Mouse (Mus musculus): ENCODE measurements at regions not wholly inside any gene's neighbourhood (a gene's known extent, or its start where the extent isn't known, plus 50 kb on each side); places are given as distances from the start of the nearest gene placed in this dataset.

GRCm38 (mm10) chr13:112121110-112121509 is 167.1 kb upstream of the Ankrd55 start:
- DNase-seq (ENCODE audit: low spot score) = no peak

DNA sequence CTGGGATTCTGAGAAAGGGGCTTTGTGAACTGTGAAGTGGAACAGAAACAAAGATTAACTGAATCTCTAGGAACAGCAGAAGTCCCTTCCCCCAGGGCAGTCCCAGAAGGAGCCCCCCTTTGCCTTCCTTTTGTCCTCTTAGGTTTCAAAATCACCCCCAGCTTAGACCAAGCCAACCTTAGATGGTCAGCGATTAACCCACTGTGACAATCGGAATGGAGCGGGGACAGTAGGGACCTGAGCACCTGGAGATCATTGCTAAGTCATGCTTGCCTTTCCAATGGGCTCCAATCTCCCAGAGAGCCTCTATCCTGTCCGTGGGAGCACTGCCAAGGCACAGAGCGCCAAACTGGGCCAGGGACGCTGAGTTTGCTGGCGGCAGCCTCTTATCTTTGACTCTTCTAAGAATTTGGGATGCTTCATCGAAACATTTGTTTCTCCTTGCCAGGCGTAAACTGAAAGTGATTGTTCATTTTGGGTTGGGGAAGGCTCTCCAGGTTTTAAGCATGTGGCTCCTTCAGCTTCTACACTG is 165.3 kb upstream of the Ankrd55 start:
- no peak for DNase-seq (ENCODE audit: low spot score)

DNA sequence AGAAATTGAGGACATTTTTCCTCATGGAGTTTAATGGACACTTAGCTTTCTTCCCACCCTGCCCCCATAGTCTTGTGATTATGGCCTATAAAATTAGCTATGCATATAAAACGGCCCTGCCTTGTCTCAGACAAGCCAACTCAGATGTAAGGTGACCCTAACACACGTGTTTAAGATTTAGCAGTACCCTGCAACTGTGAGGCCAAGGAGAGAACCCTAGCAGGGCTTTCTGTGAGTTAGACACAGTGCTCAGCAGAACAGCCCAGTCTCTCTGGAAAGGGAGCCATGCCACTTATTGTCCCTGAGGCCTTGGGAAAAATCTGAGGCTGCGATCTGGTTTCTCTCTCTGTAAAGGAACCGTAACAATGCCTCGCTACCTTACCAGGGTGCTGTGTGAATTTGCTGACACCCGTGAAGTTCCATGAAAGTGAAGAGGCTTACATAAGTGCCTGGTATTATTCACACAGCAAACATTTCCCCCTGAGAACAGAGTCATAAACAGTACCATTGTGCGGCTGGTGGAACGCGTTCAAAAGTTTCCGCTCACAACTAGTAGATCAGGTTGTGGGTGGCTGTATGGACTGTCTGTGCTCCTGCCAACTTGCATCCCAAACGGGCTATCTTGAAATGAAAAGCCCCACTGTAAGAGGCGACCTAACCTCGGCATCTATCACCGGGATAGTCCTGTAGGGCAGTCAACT is 162.3 kb upstream of the Ankrd55 start:
- DNase-seq (ENCODE audit: low spot score) = no peak

GRCm38 (mm10) chr13:112130220-112130619 is 158.0 kb upstream of the Ankrd55 start:
- no peak for DNase-seq (ENCODE audit: low spot score)

- no peak for DNase-seq (ENCODE audit: low spot score)
Observed at GRCm38 (mm10) chr13:112130774-112131173, 157.5 kb upstream of the Ankrd55 start.

GRCm38 (mm10) chr13:112131191-112131590 is 157.1 kb upstream of the Ankrd55 start:
- no peak for DNase-seq (ENCODE audit: low spot score)

DNA sequence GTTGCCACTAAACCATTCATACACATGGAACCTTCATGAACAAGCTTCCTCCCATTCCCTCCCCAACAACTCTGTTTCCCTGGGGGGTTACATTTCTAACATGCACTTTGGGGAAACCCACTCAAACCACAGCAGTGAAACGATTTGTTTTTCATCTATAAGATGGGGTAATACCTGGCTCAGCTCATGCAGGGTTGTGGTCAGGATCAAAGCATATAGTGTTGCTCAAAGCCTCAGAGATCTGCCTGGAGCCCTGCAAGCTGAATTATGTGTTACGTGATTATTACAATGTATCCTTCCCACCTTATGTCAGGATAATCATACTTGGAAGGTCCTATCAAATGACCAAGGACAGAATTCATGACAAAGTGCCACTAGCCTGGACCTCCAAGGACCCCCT is 154.5 kb upstream of the Ankrd55 start:
- no peak for DNase-seq (ENCODE audit: low spot score)

GRCm38 (mm10) chr13:112134701-112135100 is 153.6 kb upstream of the Ankrd55 start:
- no peak for DNase-seq (ENCODE audit: low spot score)

GRCm38 (mm10) chr13:112135777-112136176 is 152.5 kb upstream of the Ankrd55 start:
- no peak for DNase-seq (ENCODE audit: low spot score)

GRCm38 (mm10) chr13:112136850-112137249 is 151.4 kb upstream of the Ankrd55 start:
- no peak for DNase-seq (ENCODE audit: low spot score)

GRCm38 (mm10) chr13:112140871-112141270 is 147.4 kb upstream of the Ankrd55 start:
- DNase-seq (ENCODE audit: low spot score) = no peak

DNA sequence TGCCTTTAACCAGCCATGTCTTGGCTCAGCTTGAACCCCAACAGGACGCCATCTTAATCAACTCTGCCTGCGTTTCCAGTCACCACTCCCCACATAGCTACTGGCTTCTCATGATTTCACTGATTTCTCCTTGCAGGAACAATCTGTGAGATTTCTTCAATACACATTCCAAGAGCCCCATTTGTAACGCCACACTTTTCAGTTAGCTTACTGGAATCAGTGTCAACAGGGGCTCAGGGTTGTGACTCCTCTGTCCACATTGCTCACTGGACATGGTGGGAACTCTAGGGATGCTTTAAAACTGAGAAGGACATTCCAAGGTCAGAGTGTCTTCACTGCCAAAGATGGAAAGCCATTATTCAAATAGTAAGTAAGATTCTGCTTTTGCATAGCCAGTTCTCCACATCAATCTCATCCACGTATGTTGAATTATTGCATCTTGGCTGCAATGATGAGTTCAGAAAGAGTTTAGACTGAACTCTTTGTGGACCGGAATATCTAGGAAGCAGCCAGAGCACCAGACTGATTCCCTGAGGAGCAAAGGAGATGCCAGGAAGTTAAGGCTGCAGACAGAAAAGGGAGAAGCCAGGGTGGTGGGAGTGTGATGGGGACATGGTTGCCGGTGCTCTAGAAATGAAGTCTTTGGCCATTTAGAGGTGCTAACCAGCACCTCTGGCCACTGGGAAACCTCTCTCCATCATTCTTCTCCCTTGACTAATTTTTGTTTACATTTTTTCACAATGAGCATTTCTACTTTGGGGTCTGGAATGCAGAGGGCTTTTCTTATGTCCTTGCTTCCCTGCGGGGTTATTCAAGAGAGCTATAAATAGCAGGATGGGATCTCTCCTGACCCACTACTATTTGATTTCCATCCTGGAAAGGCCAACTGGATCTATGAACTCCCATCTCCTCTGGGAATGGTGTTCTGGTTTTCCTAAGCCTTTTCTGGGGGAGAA is 143.6 kb upstream of the Ankrd55 start:
- no peak for DNase-seq (ENCODE audit: low spot score)

GRCm38 (mm10) chr13:112152614-112153550 is 135.4 kb upstream of the Ankrd55 start:
- DNase-seq (ENCODE audit: low spot score) = no peak

DNA sequence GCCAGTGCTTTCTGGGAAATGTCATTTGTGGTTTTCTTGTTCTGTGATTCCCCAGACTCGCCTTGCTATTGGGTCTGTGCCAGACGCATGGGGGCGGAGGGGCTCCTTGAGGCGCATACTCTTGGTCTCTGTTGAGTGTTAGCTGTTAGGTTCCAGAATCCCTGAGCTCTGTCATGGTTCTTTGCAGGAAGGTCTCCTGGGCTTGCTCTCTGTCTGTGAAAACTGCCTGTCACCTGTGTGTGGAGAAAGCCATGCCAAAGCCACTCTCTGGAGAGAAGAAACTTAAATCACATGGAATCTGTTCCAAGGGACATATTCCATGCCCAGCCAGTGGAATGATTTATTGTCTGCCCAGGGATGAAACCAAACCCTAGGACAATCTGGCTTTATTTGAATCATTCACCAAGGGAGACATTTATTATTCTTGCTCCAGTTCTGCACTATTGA is 134.5 kb upstream of the Ankrd55 start:
- no peak for DNase-seq (ENCODE audit: low spot score)

- no peak for DNase-seq (ENCODE audit: low spot score)
Observed at GRCm38 (mm10) chr13:112159430-112160172, 128.7 kb upstream of the Ankrd55 start.

DNA sequence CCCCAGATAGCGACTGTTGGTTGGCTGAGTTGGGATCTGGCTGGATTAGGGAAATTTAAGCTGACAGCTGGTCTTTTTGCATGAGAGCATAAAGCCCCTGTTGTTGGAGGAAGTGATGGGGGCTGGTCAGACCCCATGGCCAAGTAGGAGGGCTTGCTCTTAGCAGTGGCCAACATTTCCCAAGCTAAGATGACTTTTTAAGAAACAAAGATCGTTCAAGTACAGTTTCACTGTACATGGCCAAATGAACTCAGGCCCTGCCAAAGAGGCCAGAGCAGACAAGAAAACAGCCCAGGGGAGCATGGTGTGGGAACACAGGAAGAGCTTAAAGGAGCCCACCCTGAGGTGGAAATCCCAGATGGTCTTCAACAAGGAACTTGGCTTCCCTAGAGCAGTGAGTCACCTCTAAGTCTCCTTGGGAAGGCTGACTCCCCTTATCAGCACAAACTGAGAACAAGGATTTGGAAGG is 128.0 kb upstream of the Ankrd55 start:
- no peak for DNase-seq (ENCODE audit: low spot score)

- no peak for DNase-seq (ENCODE audit: low spot score)
Observed at GRCm38 (mm10) chr13:112160726-112161125, 127.5 kb upstream of the Ankrd55 start.

DNA sequence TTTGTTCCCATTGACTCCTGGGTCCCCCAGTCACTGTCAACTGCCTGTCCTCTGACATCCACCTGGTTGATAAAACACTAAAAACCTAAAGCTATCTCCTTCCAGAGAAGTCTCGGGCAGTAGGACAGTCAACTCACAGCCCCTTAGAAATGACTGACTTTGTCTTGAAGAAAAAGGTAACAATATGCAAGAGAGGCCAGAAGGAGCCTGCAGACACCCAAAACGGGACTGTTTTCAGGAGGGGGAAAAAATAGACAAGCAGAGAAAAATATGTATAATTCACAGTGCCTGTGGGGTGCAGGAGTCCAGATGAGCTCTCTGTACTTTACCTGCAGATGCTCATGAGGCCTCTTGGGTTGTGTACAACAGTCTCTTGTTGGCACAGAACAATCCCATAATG is 126.4 kb upstream of the Ankrd55 start:
- DNase-seq (ENCODE audit: low spot score) = no peak

- DNase-seq (ENCODE audit: low spot score) = no peak
Observed at GRCm38 (mm10) chr13:112165921-112166320, 122.3 kb upstream of the Ankrd55 start.

DNA sequence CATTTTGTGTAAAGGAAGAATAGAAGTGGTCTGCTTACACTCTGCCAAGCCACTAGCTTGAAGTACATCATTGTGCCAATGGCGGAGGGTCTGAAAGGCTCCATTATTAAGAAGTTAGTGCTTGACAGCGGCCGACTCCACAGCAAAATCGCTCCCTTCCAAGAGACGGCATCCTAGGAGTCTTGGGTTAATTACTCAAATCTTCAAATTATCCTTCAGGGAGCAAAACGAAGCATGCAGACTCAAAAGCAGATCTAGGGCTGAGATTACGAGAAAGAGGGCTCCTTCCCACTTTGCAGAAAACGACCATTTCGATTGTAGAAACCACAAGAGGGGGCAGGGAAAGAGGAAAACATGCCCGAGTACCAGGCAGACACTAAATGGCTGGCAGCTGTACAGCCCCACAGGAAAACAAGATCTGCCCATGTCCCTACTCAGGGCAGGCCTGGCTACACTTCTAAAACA is 121.9 kb upstream of the Ankrd55 start:
- DNase-seq (ENCODE audit: low spot score) = peak; percentile 24

DNA sequence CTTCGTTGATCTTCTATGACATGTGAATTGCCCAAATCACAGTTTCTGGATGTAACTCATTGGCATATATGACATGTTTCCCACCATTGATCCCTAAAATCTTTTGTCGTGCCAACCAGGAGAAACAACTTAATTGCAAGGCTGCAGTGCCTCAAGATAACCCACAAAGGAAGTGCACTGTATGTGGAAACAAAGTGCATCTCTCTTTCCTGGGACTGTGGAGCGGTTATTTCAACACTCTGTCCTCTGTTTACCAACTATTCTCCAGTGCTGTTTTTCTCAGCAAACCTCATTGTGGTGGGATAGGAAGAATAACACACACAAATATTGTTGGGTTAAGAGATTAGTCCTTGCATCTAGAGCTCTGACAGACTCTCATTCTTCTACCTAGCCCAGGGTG is 119.8 kb upstream of the Ankrd55 start:
- no peak for DNase-seq (ENCODE audit: low spot score)

All from left cerebral cortex, adult 11 months (tissue).